Mouse (Mus musculus) stomach, embryonic 16.5 days (tissue): ENCODE data around the gene Rybp. TPM values are rescaled to one million over a fixed set of nuclear protein-coding genes. Genes with fewer than 3 reads are reported as not detected.

Source experiments
- ATAC-seq: fragments of 200-750 bp; cut with Nextera tagmentation; 2 replicates; pipeline ENCODE4 v1.8.0; 2017; ENCODE audit warnings: moderate number of reproducible peaks, moderate TSS enrichment; ENCODE audit not compliant: insufficient read depth, low FRiP score
- H3K27ac ChIP-seq: fragments of 300-500 bp; sonication (generic); 2 replicates; pipeline ENCODE4 v1.5.1; 2014; ENCODE audit warnings: low read length
- H3K27me3 ChIP-seq: fragments of 300-500 bp; sonication (generic); 2 replicates; pipeline ENCODE4 v1.6.1; 2014; ENCODE audit warnings: low read length, control low read depth, mixed read lengths; ENCODE audit not compliant: control insufficient read depth, insufficient read depth
- H3K36me3 ChIP-seq: fragments of 300-500 bp; sonication (generic); 2 replicates; pipeline ENCODE4 v1.6.1; 2014; ENCODE audit warnings: low read length; ENCODE audit not compliant: control insufficient read depth, insufficient read depth
- H3K4me1 ChIP-seq: fragments of 300-500 bp; sonication (generic); 2 replicates; pipeline ENCODE4 v1.6.1; 2014; ENCODE audit warnings: low read length, control low read depth, mixed read lengths; ENCODE audit not compliant: control insufficient read depth, insufficient read depth
- H3K4me2 ChIP-seq: fragments of 300-500 bp; sonication (generic); 2 replicates; pipeline ENCODE4 v1.6.1; 2014; ENCODE audit warnings: low read depth, low read length, mixed read lengths
- H3K4me3 ChIP-seq: fragments of 300-500 bp; sonication (generic); replicated peaks from 2 replicates; pipeline ENCODE4 v1.5.1; 2014; ENCODE audit warnings: mild to moderate bottlenecking, low read length
- H3K9ac ChIP-seq: fragments of 300-500 bp; sonication (generic); 2 replicates; pipeline ENCODE4 v1.6.1; 2014; ENCODE audit warnings: low read length
- H3K9me3 ChIP-seq: fragments of 300-500 bp; sonication (generic); replicated peaks from 2 replicates; pipeline ENCODE4 v1.6.1; 2016; ENCODE audit warnings: low read length, control low read depth; ENCODE audit not compliant: control insufficient read depth
- WGBS: fragments of 180-500 bp; shearing (Covaris S2); extraction: QIAGEN DNeasy Blood & Tissue Kit; methylation state at CpG from one replicate; pipeline ENCODE4 v1.1.7; 2014; 5-methylcytosine and 5-hydroxymethylcytosine counted together
- polyA plus RNA-seq: library from polyadenylated mRNA; unstranded; fragments of >200 nt; fragmentation: Nextera tagmentation; extraction: Ambion mirVana; gene quantifications from 2 replicates; pipeline ENCODE4 v1.2.1, GENCODE M21; 2015

Rybp gene
- polyA plus RNA-seq, 1 experiment from 2014 or later, result 10.5 TPM

DNA sequence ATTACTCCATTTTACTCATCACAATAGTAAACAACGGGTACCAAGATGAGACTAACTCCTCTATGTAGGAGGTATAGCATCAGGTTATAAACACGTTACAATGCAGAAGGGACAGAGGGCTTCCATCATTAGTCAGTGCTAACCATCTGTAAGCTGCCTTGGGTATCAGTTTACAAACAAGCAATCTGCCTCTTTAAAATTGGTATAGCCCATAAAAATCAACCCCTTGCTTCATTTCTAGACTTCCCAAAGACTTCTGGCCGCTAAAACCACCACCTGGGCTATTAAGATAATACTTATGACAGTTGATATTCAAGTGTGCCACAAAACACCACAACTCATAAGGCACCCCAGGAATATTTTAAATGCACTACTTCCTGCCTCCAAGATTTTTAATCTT, 10.9 kb downstream of the Rybp start:
- Histone ChIP-seq H3K4me2 (no peak overlapping the region), H3K27ac (no peak overlapping the region), H3K27me3 (no peaks in the 10 kb centered on the region), H3K4me3 (no peak overlapping the region), H3K9ac (no peak overlapping the region), H3K36me3 (no peaks in the 10 kb centered on the region), H3K4me1 (peaks cover 14% of the 10 kb centered on the region), H3K9me3 (no peaks in the 10 kb centered on the region; the same call in 1 of the 2 replicates)
- WGBS, result 79% methylated on average over 3 of the region's 3 CpGs
- ATAC-seq, result no peak

- Histone ChIP-seq H3K4me1 (peaks cover 14% of the 10 kb centered on the region), H3K4me3 (no peak overlapping the region), H3K36me3 (no peaks in the 10 kb centered on the region), H3K9ac (no peak overlapping the region), H3K27ac (no peak overlapping the region), H3K27me3 (no peaks in the 10 kb centered on the region), H3K4me2 (no peak overlapping the region), H3K9me3 (no peaks in the 10 kb centered on the region; the same call in 1 of the 2 replicates)
- no peak for ATAC-seq
Observed at GRCm38 (mm10) chr6:100275643-100276042, 11.6 kb downstream of the Rybp start.

GRCm38 (mm10) chr6:100273556-100273955, 13.7 kb downstream of the Rybp start:
- no peak overlapping the region for H3K27ac ChIP-seq
- no peaks in the 10 kb centered on the region for H3K36me3 ChIP-seq
- peaks cover 11% of the 10 kb centered on the region for H3K4me1 ChIP-seq
- no peaks in the 10 kb centered on the region for H3K27me3 ChIP-seq
- WGBS, result 30% methylated on average over 1 of the region's 1 CpGs
- no peaks in the 10 kb centered on the region; the same call in 1 of the 2 replicates for H3K9me3 ChIP-seq
- ATAC-seq, result no peak
- H3K4me2 ChIP-seq, result no peak overlapping the region
- H3K9ac ChIP-seq, result no peak overlapping the region
- H3K4me3 ChIP-seq, result no peak overlapping the region

DNA sequence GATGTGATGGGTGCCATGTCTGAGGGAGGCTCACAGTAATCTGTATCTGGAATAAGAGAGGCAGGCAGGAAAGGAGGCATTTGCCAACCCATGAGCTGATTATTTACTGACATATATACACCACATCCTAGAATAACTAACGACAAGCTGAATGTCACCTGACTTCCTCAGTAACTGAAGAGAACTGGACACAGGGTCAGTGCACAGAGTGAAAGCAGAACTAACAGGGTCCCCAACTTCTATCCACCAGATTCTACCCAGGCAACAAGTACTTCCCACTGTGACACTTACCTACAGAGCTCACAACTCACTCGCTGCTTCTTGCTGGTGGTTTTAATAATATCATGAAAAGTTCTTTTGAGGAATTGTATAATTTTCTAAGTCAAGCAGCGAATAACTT, 15.3 kb downstream of the Rybp start:
- Histone ChIP-seq H3K4me2 (no peak overlapping the region), H3K36me3 (no peaks in the 10 kb centered on the region), H3K9ac (no peak overlapping the region), H3K9me3 (no peaks in the 10 kb centered on the region; the same call in 1 of the 2 replicates), H3K4me3 (no peak overlapping the region), H3K27me3 (no peaks in the 10 kb centered on the region), H3K27ac (no peak overlapping the region), H3K4me1 (peaks cover 8% of the 10 kb centered on the region)
- WGBS, result 65% methylated on average over 3 of the region's 3 CpGs
- ATAC-seq, result no peak

DNA sequence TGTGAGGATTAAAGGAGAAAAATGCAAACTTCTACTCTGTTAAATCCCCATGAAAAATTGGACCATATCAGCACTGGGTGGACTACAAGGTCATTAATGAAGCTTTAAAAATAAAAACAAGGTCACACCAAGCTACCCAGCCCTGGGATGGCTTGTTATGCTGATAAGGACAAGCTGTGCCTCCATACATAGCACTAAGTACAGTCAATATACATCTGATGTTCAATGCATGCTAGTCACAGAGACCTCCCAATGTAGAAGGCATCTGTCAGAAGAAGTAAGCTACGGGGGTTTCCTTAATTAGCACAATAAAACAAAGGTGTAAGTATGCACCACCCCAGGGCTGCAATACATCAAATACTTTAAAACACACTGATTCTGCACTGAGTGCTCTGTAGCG, 16.5 kb downstream of the Rybp start:
- ATAC-seq, result no peak
- Histone ChIP-seq H3K4me3 (no peak overlapping the region), H3K4me2 (no peak overlapping the region), H3K4me1 (peaks cover 6% of the 10 kb centered on the region), H3K27ac (no peak overlapping the region), H3K9ac (no peak overlapping the region), H3K9me3 (no peaks in the 10 kb centered on the region; the same call in 1 of the 2 replicates), H3K36me3 (no peaks in the 10 kb centered on the region), H3K27me3 (no peaks in the 10 kb centered on the region)
- WGBS, result 82% methylated on average over 2 of the region's 2 CpGs

- 89% methylated on average over 1 of the region's 1 CpGs for WGBS
- H3K4me3 ChIP-seq, result no peak overlapping the region
- 0 out of 2 replicates have a peak, but pooled peaks cover 6% of the 10 kb centered on the region for H3K4me1 ChIP-seq
Observed at GRCm38 (mm10) chr6:100259607-100260006, 27.7 kb downstream of the Rybp start.

DNA sequence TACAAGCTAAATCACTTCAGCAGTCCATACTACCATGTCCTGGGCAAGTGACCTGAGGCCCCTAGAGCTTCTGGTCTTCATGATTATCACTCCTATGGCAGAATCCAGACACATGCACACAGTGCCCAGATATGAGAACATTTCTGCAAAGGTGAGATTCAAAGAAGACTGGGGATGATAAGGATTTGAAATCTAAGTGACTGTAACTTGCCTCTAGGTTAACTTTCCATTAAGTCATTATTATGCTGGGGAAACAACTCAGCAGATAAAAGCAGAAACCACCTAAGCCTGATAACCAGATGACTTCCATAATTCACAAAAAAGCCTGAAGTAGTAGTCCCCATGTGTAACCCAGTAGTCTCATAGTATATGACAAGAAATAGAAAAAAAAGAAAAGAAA, 29.0 kb downstream of the Rybp start:
- H3K36me3 ChIP-seq, result no peaks in the 10 kb centered on the region
- H3K27ac ChIP-seq, result no peak overlapping the region
- no peaks in the 10 kb centered on the region for H3K27me3 ChIP-seq
- no peak overlapping the region for H3K4me3 ChIP-seq
- H3K9me3 ChIP-seq, result no peaks in the 10 kb centered on the region
- no peak for ATAC-seq
- 0 out of 2 replicates have a peak, but pooled peaks cover 2% of the 10 kb centered on the region for H3K4me1 ChIP-seq
- no peak overlapping the region for H3K4me2 ChIP-seq
- no peak overlapping the region for H3K9ac ChIP-seq

More at GRCm38 (mm10) chr6:100259607-100260006, 27.7 kb downstream of the Rybp start:
- no peak overlapping the region for H3K27ac ChIP-seq
- H3K9ac ChIP-seq, result no peak overlapping the region
- no peaks in the 10 kb centered on the region for H3K27me3 ChIP-seq
- H3K9me3 ChIP-seq, result no peaks in the 10 kb centered on the region
- no peak for ATAC-seq
- H3K36me3 ChIP-seq, result no peaks in the 10 kb centered on the region
- no peak overlapping the region for H3K4me2 ChIP-seq

DNA sequence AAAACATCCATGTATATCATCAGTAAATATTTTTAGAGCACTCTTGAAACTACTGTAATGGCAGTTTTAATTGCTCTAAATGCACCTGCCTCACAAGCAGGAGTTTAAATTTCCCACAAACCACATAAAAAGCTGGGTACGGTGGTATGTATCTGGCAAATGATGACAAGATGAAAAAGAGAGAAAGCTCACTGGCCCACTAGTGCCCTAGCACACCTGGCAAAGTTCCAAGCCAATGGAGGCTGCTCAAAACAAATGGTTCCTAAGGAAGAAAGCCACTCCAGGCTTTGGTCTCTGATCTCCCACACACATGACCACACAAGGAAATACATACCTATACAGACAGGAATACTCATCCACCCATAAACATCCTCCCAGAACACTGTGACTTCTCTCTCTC, 31.9 kb downstream of the Rybp start:
- ATAC-seq, result no peak
- Histone ChIP-seq H3K27ac (no peak overlapping the region), H3K27me3 (no peaks in the 10 kb centered on the region), H3K4me2 (no peak overlapping the region), H3K4me1 (0 out of 2 replicates have a peak, but pooled peaks cover 2% of the 10 kb centered on the region), H3K9me3 (no peaks in the 10 kb centered on the region), H3K36me3 (no peaks in the 10 kb centered on the region), H3K4me3 (no peak overlapping the region), H3K9ac (no peak overlapping the region)
- WGBS, result 49% methylated on average over 1 of the region's 1 CpGs

DNA sequence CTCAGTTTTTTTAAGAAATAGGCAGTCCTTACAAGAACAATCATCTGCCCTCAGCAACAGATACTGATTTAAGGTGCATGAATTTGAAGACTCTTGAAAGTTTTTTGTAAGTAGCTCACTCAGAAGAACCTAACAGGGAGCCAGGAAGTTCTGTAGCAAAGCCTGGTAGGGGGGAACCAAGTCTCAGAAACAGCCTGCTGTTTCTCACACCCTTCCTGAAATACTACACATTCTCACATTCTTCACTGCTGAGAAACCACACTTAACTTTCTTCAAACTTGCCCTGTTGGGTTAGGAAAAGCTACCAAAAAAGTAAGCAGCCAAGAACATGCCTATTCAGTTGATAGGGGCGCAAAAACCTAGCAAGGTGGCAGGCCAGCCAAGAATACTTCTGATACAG, 32.6 kb downstream of the Rybp start:
- no peaks in the 10 kb centered on the region for H3K36me3 ChIP-seq
- no peak overlapping the region for H3K4me3 ChIP-seq
- no peak overlapping the region for H3K4me2 ChIP-seq
- no peak overlapping the region for H3K27ac ChIP-seq
- H3K9ac ChIP-seq, result no peak overlapping the region
- 0 out of 2 replicates have a peak, but pooled peaks cover 2% of the 10 kb centered on the region for H3K4me1 ChIP-seq
- WGBS, result 84% methylated on average over 1 of the region's 1 CpGs
- ATAC-seq, result no peak
- H3K9me3 ChIP-seq, result no peaks in the 10 kb centered on the region
- H3K27me3 ChIP-seq, result no peaks in the 10 kb centered on the region

- Histone ChIP-seq H3K4me3 (no peak overlapping the region), H3K27ac (no peak overlapping the region), H3K9me3 (no peaks in the 10 kb centered on the region), H3K4me1 (no peaks in the 10 kb centered on the region; the same call in 1 of the 2 replicates), H3K9ac (no peak overlapping the region), H3K27me3 (no peaks in the 10 kb centered on the region), H3K36me3 (no peaks in the 10 kb centered on the region), H3K4me2 (no peak overlapping the region)
- 65% methylated on average over 3 of the region's 3 CpGs for WGBS
- no peak for ATAC-seq
Observed at GRCm38 (mm10) chr6:100244474-100244873, 42.8 kb downstream of the Rybp start.
